Mouse (Mus musculus) lung, embryonic 15.5 days (tissue): ENCODE data around the gene Prg3. TPM values are rescaled to one million over a fixed set of nuclear protein-coding genes. Genes with fewer than 3 reads are reported as not detected.

Experiments used
- ATAC-seq: fragments of 200-750 bp; cut with Nextera tagmentation; 2 replicates; pipeline ENCODE4 v1.8.0; 2017; ENCODE audit warnings: moderate number of reproducible peaks, borderline replicate concordance; ENCODE audit not compliant: low FRiP score, low TSS enrichment; ENCODE audit errors: extremely low read depth
- H3K27ac ChIP-seq: fragments of 300-500 bp; sonication (generic); 2 replicates; pipeline ENCODE4 v1.5.1; 2015; ENCODE audit warnings: moderate library complexity, mild to moderate bottlenecking, inconsistent platforms
- H3K27me3 ChIP-seq: fragments of 300-500 bp; sonication (generic); 2 replicates; pipeline ENCODE4 v1.6.1; 2015; ENCODE audit warnings: inconsistent platforms
- H3K36me3 ChIP-seq: fragments of 300-500 bp; sonication (generic); 2 replicates; pipeline ENCODE4 v1.6.1; 2015; ENCODE audit warnings: inconsistent platforms
- H3K4me1 ChIP-seq: fragments of 300-500 bp; sonication (generic); 2 replicates; pipeline ENCODE4 v1.6.1; 2015; ENCODE audit warnings: inconsistent platforms
- H3K4me2 ChIP-seq: fragments of 300-500 bp; sonication (generic); 2 replicates; pipeline ENCODE4 v1.6.1; 2015; ENCODE audit warnings: inconsistent platforms, mild to moderate bottlenecking, moderate library complexity
- H3K4me3 ChIP-seq: fragments of 300-500 bp; sonication (generic); 2 replicates; pipeline ENCODE4 v1.5.1; 2015; ENCODE audit warnings: mild to moderate bottlenecking, inconsistent platforms
- H3K9ac ChIP-seq: fragments of 300-500 bp; sonication (generic); 2 replicates; pipeline ENCODE4 v1.6.1; 2015; ENCODE audit warnings: inconsistent platforms
- H3K9me3 ChIP-seq: fragments of 300-500 bp; sonication (generic); 2 replicates; pipeline ENCODE4 v1.6.1; 2016; ENCODE audit warnings: inconsistent platforms
- WGBS: fragments of 180-500 bp; shearing (Covaris S2); methylation state at CpG from one replicate; pipeline ENCODE4 v1.1.7; 2015; 5-methylcytosine and 5-hydroxymethylcytosine counted together
- polyA plus RNA-seq: library from polyadenylated mRNA; unstranded; fragments of >200 nt; fragmentation: Nextera tagmentation; extraction: Ambion mirVana; gene quantifications from 2 replicates; pipeline ENCODE4 v1.2.1, GENCODE M21; 2015

Prg3 gene
- not detected in 2 replicates for polyA plus RNA-seq

DNA sequence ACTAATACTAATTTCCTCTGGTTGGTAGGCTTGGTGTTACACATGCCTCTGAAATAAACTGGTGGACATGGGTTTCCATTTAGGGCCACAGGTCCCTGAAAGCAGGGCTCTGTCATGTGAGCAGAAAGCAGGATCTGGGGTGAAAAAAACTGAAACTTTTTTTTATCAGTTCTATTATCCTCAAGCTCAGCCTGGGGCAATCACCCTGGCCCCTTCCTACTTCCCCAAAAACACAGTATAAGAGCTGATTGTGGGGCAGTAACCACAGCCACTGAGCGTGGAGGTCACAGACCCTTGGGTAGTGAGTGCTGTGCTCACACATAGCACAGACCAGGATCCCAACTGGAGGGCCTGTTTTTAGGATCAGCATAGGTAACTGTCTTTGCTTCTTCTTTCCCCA lies at the start of gene Prg3:
Prg3 (plus strand) TSS at position 286 of the 400 bp plus-strand sequence.
- no peak for ATAC-seq
- Histone ChIP-seq H3K9ac (no peak within 1 kb of the TSS), H3K36me3 (no peaks in the 10 kb centered on the region), H3K27me3 (no peaks in the 10 kb centered on the region), H3K27ac (no peak within 1 kb of the TSS), H3K9me3 (no peaks in the 10 kb centered on the region), H3K4me2 (no peak within 1 kb of the TSS), H3K4me3 (no peak within 1 kb of the TSS), H3K4me1 (no peaks in the 10 kb centered on the region)
- 61% methylated on average over 1 of the region's 1 CpGs for WGBS

DNA sequence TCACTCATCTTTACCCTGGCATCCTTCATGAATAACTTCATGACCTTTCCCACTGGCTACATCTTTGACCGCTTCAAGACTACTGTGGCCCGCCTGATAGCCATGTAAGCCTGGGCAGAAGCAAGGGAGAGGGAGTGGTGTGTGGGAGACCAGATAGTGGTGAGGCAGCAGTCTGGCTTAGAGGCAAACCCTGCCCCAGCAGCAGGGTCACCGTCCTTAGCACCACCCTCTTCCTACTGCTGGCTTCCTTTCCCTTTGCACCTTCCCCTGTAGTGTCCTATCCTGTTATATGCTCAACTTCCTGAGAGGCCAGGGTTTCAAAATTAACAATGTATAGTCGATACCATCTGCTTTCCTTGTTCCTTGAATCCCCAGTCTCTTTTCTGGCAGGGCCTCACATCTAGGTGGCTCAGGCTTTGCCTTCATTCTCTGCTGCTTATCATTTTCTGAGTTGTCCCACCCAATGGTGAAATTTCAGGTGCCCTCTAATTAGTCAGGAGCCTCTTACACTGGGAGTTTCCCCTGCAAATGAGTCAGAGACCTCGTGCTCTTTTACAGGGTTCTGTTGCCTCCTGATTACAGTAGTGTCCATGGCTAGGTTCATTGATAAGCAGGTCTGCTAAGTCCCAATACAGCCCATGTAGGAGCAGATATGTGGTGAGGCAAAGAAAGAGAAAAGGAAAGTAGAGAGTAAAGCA lies 49.6 kb upstream of the Prg3 start:
- Histone ChIP-seq H3K36me3 (peaks cover 14% of the 10 kb centered on the region; the same call in 1 of the 2 replicates), H3K4me3 (peak overlapping the region; percentile 56), H3K27me3 (no peaks in the 10 kb centered on the region), H3K4me1 (peaks cover 23% of the 10 kb centered on the region), H3K27ac (peak overlapping the region; percentile 92), H3K4me2 (peak overlapping the region; percentile 66), H3K9me3 (no peaks in the 10 kb centered on the region), H3K9ac (peak overlapping the region; percentile 73; the same call in 1 of the 2 replicates)
- ATAC-seq, result peak; percentile 26; the same call in 1 of the 2 replicates
- WGBS, result 62% methylated on average over 5 of the region's 5 CpGs

DNA sequence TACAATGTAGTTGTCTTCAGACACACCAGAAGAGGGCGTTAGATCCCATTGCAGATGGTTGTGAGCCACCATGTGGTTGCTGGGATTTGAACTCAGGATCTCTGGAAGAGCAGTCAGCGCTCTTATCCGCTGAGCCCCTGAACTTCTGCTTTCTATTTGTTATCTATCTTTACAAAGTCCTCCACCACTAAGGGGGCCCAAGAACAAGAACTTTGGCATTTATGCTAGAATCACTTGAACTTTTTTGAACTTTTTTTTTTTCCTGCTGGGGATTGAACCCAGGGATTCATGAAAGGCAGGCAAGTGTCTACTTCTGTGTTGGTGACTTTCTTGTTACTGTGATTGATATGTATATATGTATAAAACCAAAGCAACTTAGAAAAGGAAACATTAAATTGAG lies 48.7 kb upstream of the Prg3 start:
- 0 out of 2 replicates have a peak overlapping the region, but pooled peaks have one; percentile 16 for H3K4me2 ChIP-seq
- H3K4me3 ChIP-seq, result no peak overlapping the region
- ATAC-seq, result no peak

DNA sequence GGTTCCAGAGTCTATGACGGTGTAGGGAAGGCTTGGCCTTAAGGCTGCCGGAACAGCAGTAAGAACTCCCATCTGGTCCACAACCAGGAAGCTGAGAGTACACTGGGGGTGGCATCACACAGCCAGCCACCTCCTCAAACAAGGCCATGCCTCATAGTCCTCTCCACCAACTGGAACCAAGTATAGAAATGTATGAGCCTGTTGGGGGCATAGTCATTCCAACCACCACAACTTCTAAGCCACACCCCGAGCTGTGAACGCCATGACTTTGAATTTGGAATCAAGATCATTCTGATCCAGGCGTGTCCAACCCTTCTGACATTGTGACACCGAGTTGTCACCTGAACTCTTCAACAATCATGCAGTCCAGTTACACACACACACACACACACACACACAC lies 48.3 kb upstream of the Prg3 start:
- ATAC-seq, result no peak
- H3K27ac ChIP-seq, result no peak overlapping the region
- no peaks in the 10 kb centered on the region for H3K9me3 ChIP-seq
- peaks cover 23% of the 10 kb centered on the region for H3K4me1 ChIP-seq
- H3K4me3 ChIP-seq, result no peak overlapping the region
- H3K36me3 ChIP-seq, result peaks cover 23% of the 10 kb centered on the region; the same call in 1 of the 2 replicates
- 85% methylated on average over 6 of the region's 6 CpGs for WGBS
- H3K27me3 ChIP-seq, result no peaks in the 10 kb centered on the region
- H3K4me2 ChIP-seq, result no peak overlapping the region
- H3K9ac ChIP-seq, result no peak overlapping the region

More for the DNA sequence above, 48.7 kb upstream of the Prg3 start:
- Histone ChIP-seq H3K27me3 (no peaks in the 10 kb centered on the region), H3K4me1 (peaks cover 23% of the 10 kb centered on the region), H3K9me3 (no peaks in the 10 kb centered on the region), H3K9ac (no peak overlapping the region), H3K27ac (no peak overlapping the region), H3K36me3 (peaks cover 20% of the 10 kb centered on the region; the same call in 1 of the 2 replicates)
- WGBS, result 89% methylated on average over 3 of the region's 3 CpGs

DNA sequence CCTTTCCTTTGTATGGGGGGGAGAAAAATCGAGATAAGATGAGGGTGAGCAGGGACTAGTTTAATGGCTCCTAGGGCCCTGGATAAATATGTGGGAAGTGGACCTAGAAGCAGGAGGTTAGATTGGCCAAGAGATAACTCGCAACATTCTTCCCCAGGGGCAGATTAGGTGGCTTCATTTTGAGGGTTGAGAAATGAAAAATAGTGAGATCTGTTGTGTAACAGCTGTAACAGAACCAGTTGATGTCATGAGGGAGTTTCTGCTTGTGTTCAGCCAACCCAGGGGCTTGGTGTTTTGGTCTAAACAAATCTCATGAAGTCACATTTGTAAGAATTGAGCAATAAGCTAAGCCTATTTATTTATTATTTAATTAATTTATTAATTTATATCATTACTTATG lies 46.7 kb upstream of the Prg3 start:
- no peak overlapping the region for H3K4me3 ChIP-seq
- no peaks in the 10 kb centered on the region for H3K27me3 ChIP-seq
- no peak for ATAC-seq
- no peaks in the 10 kb centered on the region for H3K9me3 ChIP-seq
- H3K4me2 ChIP-seq, result no peak overlapping the region
- 58% methylated on average over 2 of the region's 2 CpGs for WGBS
- peaks cover 38% of the 10 kb centered on the region for H3K36me3 ChIP-seq
- no peak overlapping the region for H3K9ac ChIP-seq
- H3K27ac ChIP-seq, result no peak overlapping the region
- peaks cover 23% of the 10 kb centered on the region for H3K4me1 ChIP-seq

DNA sequence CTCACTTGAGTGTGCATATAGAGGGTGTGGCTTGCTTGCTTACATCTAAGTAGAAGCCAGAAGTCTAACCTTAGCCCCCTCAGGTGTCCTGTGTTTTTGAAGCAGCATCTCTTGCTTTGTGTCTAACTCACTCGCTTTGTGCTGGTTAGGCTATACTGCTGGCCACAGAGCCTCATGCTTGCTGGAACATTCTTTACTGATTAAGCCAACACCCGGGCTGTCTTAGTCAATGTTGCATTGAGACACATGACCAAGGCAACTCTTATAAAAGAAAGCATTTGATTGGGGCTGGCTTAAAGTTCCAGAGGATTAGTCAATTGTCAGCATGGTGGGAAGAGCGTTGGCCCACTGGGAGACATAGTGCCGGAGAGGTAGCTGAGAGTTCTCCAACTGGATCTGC lies 46.2 kb upstream of the Prg3 start:
- H3K36me3 ChIP-seq, result peaks cover 42% of the 10 kb centered on the region
- 93% methylated on average over 4 of the region's 4 CpGs for WGBS

DNA sequence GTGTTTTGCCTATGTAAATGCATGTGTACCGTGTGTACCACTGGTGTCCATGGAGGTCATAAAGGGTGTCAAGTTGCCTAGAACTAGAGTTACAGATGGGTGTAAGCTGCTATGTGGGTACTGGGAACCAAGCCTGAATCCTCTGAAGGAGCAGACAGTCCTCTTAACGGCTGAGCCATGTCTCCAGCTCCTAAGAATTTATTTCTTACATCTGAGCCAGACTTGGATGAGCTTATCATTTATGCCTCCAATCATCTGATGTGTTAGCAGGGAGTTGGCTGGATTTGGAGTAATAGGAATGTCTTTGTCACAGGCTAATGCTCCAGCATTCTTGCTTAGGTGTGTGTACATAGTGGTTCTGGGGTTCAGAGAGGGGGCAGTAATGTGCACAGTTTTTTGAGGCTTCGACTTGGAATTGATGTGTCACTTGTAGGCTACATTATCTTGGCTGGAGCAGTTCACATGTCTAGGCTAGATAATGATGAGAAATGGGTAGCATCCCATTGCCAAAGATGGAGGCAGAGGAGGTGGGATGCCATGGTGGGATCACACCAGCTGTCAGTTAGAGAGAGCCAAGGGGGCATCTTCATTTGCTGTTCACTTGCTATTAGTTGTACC lies 40.8 kb upstream of the Prg3 start:
- Histone ChIP-seq H3K27ac (no peak overlapping the region), H3K4me3 (no peak overlapping the region), H3K27me3 (no peaks in the 10 kb centered on the region), H3K36me3 (peaks cover 85% of the 10 kb centered on the region), H3K9me3 (no peaks in the 10 kb centered on the region), H3K9ac (no peak overlapping the region), H3K4me1 (no peaks in the 10 kb centered on the region), H3K4me2 (no peak overlapping the region)
- no peak for ATAC-seq
- 74% methylated on average over 3 of the region's 3 CpGs for WGBS

More for the DNA sequence above, 46.2 kb upstream of the Prg3 start:
- Histone ChIP-seq H3K9ac (no peak overlapping the region), H3K4me2 (no peak overlapping the region), H3K4me1 (peaks cover 23% of the 10 kb centered on the region), H3K4me3 (no peak overlapping the region), H3K27me3 (no peaks in the 10 kb centered on the region), H3K27ac (no peak overlapping the region), H3K9me3 (no peaks in the 10 kb centered on the region)
- ATAC-seq, result no peak

DNA sequence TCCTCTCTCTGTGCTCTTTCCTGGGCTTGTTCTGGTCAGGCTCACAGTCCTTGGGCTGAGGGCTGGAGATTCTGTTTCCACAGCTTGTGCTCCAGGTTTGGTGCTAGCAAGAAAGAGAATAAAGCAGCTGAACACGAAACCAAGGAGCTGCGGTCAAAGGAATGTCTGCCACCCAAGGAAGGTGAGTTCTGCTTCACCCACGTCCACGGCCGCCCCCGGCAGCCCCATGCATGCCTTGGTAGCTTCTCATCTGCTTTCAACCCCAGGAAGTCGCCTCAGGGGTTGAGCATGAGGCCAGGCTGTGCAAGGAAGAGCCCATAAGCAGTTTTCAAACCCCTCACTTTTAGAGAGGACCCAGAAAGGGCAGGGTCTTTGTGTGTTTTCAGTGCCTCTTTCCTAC lies 39.8 kb upstream of the Prg3 start:
- Histone ChIP-seq H3K4me1 (no peaks in the 10 kb centered on the region), H3K4me3 (no peak overlapping the region), H3K4me2 (no peak overlapping the region), H3K27me3 (no peaks in the 10 kb centered on the region), H3K9ac (no peak overlapping the region), H3K27ac (no peak overlapping the region), H3K36me3 (peaks cover 90% of the 10 kb centered on the region), H3K9me3 (no peaks in the 10 kb centered on the region)
- no peak for ATAC-seq
- WGBS, result 82% methylated on average over 7 of the region's 7 CpGs

DNA sequence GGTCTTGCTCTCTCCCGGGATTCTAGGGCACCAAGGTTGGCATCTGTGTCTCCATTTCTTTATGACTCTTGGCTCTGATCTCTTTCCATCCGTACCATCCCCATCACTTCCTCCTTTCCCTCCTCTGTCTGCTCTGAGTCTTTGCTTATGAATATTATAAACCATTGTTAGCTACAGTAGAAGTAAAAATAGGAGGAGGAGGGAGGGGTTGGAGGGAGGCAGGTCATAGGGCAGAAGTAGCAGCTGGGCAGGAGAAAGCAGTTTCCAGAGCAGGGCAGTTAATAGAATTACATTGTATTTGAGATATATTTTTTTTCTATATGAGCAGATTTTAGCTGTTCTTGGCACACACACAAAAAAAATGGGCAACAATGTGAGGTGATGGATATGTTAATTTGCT lies 39.3 kb upstream of the Prg3 start:
- no peak overlapping the region for H3K9ac ChIP-seq
- peaks cover 91% of the 10 kb centered on the region for H3K36me3 ChIP-seq
- no peak overlapping the region for H3K27ac ChIP-seq
- H3K4me3 ChIP-seq, result no peak overlapping the region
- no peaks in the 10 kb centered on the region for H3K27me3 ChIP-seq
- WGBS, result 85% methylated on average over 2 of the region's 2 CpGs
- ATAC-seq, result no peak
- no peak overlapping the region for H3K4me2 ChIP-seq
- no peaks in the 10 kb centered on the region for H3K4me1 ChIP-seq
- H3K9me3 ChIP-seq, result no peaks in the 10 kb centered on the region

DNA sequence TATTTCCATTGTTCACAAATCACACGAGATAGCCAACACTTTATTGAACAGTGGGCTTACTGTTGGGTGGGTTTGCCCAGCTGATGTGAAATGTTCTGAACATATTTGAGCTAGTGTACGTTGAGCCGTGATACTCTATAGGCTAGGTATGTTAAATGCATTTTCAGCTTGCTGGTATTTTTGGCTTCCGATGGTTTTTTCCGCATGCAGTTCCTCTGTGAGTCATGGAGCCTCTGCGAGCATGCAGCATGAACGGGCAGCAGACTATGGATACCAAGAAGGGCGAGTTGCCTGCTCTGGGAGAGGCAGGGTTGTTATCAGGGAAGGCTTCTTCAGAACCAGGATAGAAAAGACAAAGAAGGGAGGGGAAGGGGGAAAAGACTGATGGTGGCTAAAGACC lies 37.0 kb upstream of the Prg3 start:
- Histone ChIP-seq H3K27ac (no peak overlapping the region), H3K36me3 (peaks cover 85% of the 10 kb centered on the region), H3K9ac (no peak overlapping the region), H3K27me3 (no peaks in the 10 kb centered on the region), H3K9me3 (no peaks in the 10 kb centered on the region), H3K4me3 (no peak overlapping the region), H3K4me2 (no peak overlapping the region), H3K4me1 (no peaks in the 10 kb centered on the region)
- WGBS, result 84% methylated on average over 8 of the region's 8 CpGs
- no peak for ATAC-seq

DNA sequence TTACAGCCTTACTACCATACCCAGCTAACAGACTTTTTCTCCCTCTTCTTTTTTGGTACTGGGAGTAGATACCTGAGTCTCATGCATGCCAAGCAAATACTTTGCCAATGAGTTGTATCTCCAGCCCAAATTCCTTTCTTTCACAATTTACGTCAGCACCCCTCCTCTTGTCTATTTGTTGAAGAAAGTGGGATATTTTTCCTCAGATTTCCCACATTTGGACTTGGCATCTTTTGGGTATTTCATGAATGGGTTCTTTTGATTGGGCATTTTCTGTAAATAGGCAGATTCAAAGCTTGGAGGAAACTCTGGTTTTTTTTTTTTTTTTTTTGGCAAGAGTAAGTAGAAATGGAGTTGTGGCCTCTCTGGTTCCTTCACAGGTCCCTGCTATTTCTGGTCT lies 35.8 kb upstream of the Prg3 start:
- no peaks in the 10 kb centered on the region for H3K9me3 ChIP-seq
- H3K36me3 ChIP-seq, result peaks cover 86% of the 10 kb centered on the region
- no peak overlapping the region for H3K4me3 ChIP-seq
- no peak overlapping the region for H3K9ac ChIP-seq
- H3K4me1 ChIP-seq, result no peaks in the 10 kb centered on the region
- 92% methylated on average over 1 of the region's 1 CpGs for WGBS
- ATAC-seq, result no peak
- no peak overlapping the region for H3K4me2 ChIP-seq
- no peak overlapping the region for H3K27ac ChIP-seq
- H3K27me3 ChIP-seq, result no peaks in the 10 kb centered on the region

DNA sequence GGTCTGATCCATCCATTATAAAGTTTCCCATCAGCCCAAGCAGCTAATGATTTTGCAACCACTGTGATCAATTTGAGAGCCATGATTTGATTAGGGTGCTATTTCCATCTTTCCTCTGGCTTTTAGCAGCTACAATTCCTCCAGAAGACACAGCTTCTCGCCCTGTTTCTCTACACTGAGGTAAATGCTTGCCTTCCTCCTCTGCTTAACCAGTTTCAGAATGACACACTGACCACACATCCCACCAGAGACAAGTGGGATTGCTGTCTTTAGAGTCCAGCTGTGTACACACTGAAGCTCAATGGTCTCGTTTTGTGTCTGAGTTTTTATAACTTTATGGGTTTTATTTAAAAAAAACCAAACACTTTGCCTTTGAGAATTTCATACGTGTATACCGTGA lies 35.3 kb upstream of the Prg3 start:
- no peak for ATAC-seq
- H3K36me3 ChIP-seq, result peaks cover 86% of the 10 kb centered on the region
- no peak overlapping the region for H3K27ac ChIP-seq

More for the DNA sequence above, 35.3 kb upstream of the Prg3 start:
- Histone ChIP-seq H3K27me3 (no peaks in the 10 kb centered on the region), H3K9ac (no peak overlapping the region), H3K4me3 (no peak overlapping the region), H3K4me1 (no peaks in the 10 kb centered on the region), H3K4me2 (no peak overlapping the region), H3K9me3 (no peaks in the 10 kb centered on the region)
- WGBS, result 72% methylated on average over 4 of the region's 4 CpGs
